Mouse (Mus musculus) frontal cortex, postnatal 36 days (tissue): ENCODE measurements at regions not wholly inside any gene's neighbourhood (a gene's known extent, or its start where the extent isn't known, plus 50 kb on each side); places are given as distances from the start of the nearest gene placed in this dataset.
"Not testable (repeated sequence)": the region's sequence is repeated elsewhere in the genome, so short reads cannot be mapped to it uniquely, and the experiment has no call there.

ENCODE experiments used
- DNase-seq, 2 experiments: peaks; one replicate each; pipeline ENCODE4 v3.0.0; 2022; ENCODE audit warnings: low spot score in 2 of 2

- DNase-seq, result no peak
These were observed 160.7 kb downstream of the Basp1 start for GRCm38 (mm10) chr15:25252648-25253567.

GRCm38 (mm10) chr15:25245631-25246030 lies 167.9 kb downstream of the Basp1 start:
- DNase-seq, result no peak

- DNase-seq, result no peak
These were observed 175.6 kb downstream of the Basp1 start for GRCm38 (mm10) chr15:25237665-25238664.

GRCm38 (mm10) chr15:25236191-25236723 lies 177.3 kb downstream of the Basp1 start:
- no peak for DNase-seq

- DNase-seq, result no peak
These were observed 179.4 kb downstream of the Basp1 start for GRCm38 (mm10) chr15:25234064-25234700.

- DNase-seq, result no peak
These were observed 183.4 kb downstream of the Basp1 start for GRCm38 (mm10) chr15:25230213-25230612.

GRCm38 (mm10) chr15:25229807-25230206 lies 183.8 kb downstream of the Basp1 start:
- DNase-seq, result no peak

GRCm38 (mm10) chr15:25227496-25227895 lies 186.1 kb downstream of the Basp1 start:
- DNase-seq, result no peak

GRCm38 (mm10) chr15:25225936-25226335 lies 187.6 kb downstream of the Basp1 start:
- DNase-seq, result no peak

GRCm38 (mm10) chr15:25225431-25225830 lies 188.1 kb downstream of the Basp1 start:
- no peak for DNase-seq

- peak; percentile 25 to 74 for DNase-seq
These were observed 191.8 kb downstream of the Basp1 start for GRCm38 (mm10) chr15:25221749-25222148.

- no peak for DNase-seq
These were observed 197.2 kb downstream of the Basp1 start for GRCm38 (mm10) chr15:25216375-25216774.

- DNase-seq, result no peak
These were observed 211.5 kb downstream of the Basp1 start for GRCm38 (mm10) chr15:25202097-25202496.

GRCm38 (mm10) chr15:25200249-25200648 lies 213.3 kb downstream of the Basp1 start:
- not testable (repeated sequence) for DNase-seq

GRCm38 (mm10) chr15:25187881-25188326 lies 225.7 kb downstream of the Basp1 start:
- no peak for DNase-seq

GRCm38 (mm10) chr15:25172755-25173154 lies 240.8 kb downstream of the Basp1 start:
- DNase-seq, result no peak

- DNase-seq, result no peak
These were observed 267.2 kb downstream of the Basp1 start for GRCm38 (mm10) chr15:25146371-25146770.

- no peak for DNase-seq
These were observed 269.3 kb downstream of the Basp1 start for GRCm38 (mm10) chr15:25144228-25144627.

- no peak for DNase-seq
These were observed 273.0 kb downstream of the Basp1 start for GRCm38 (mm10) chr15:25140389-25141181.

GRCm38 (mm10) chr15:25137091-25137490 lies 276.5 kb downstream of the Basp1 start:
- no peak for DNase-seq
